Mouse (Mus musculus) lung, adult 2 months (tissue): ENCODE measurements around the gene Ttn. TPM values are rescaled to one million over a fixed set of nuclear protein-coding genes. Genes with fewer than 3 reads are reported as not detected.

Experiments used
- DNase-seq: peaks from one replicate; pipeline ENCODE4 v3.0.0; 2022
- H3K4me1 ChIP-seq: fragments of 200-500 bp; 2 replicates; pipeline ENCODE4 v1.6.1; 2011; ENCODE audit warnings: low read length; ENCODE audit not compliant: control insufficient read depth, insufficient read depth
- H3K4me3 ChIP-seq: fragments of 200-500 bp; replicated peaks from 2 replicates; pipeline ENCODE3; 2011; ENCODE audit warnings: low read depth, mild to moderate bottlenecking, control low read depth, low read length; ENCODE audit errors: extremely low read depth
- CTCF ChIP-seq: fragments of 200-500 bp; IDR thresholded peaks from 2 replicates; pipeline ENCODE4 v1.5.1; 2011; ENCODE audit warnings: mild to moderate bottlenecking, low read length, control low read depth; ENCODE audit not compliant: insufficient read depth
- POLR2A ChIP-seq: fragments of 200-500 bp; IDR thresholded peaks from 2 replicates; pipeline ENCODE4 v1.6.1; 2011; ENCODE audit warnings: low read depth, mild to moderate bottlenecking, control low read depth, low read length, borderline replicate concordance; ENCODE audit errors: extremely low read depth
- WGBS: fragments of 180-500 bp; shearing (Covaris S2); methylation state at CpG from one replicate; pipeline ENCODE4 v1.1.7; 2018; 5-methylcytosine and 5-hydroxymethylcytosine counted together
- polyA plus RNA-seq: library from polyadenylated mRNA; depleted of rRNA; stranded (reverse); fragments of >200 nt; gene quantifications from 2 replicates; pipeline ENCODE4 v1.2.3, GENCODE M21; 2012

Ttn gene
- polyA plus RNA-seq, 1 experiment: 6.3 TPM

- DNase-seq: peak; percentile 81
- WGBS: 4% methylated on average over 52 of the region's 52 CpGs
- TF ChIP-seq CTCF (no peak), POLR2A (peak; percentile 60; the same call in 1 of the 2 replicates)
- peak within 1 kb of the TSS; percentile 69 for H3K4me3 ChIP-seq
- peaks cover 13% of the 10 kb centered on the region; the same call in 1 of the 2 replicates for H3K4me1 ChIP-seq
Observed at GRCm38 (mm10) chr2:76674725-76675427, 307.5 kb downstream of the Ttn start, which contains the start of gene Plekha3. TSS of gene Plekha3 (plus strand) at chr2:76675281.

- peaks cover 11% of the 10 kb centered on the region; the same call in 1 of the 2 replicates for H3K4me1 ChIP-seq
- H3K4me3 ChIP-seq: no peak overlapping the region
- WGBS: 45% methylated on average over 7 of the region's 7 CpGs
- peak; percentile 20 for DNase-seq
- TF ChIP-seq POLR2A: no peak
- TF ChIP-seq CTCF: 0 out of 2 replicates have a peak, but pooled peaks have one; percentile 27
Observed at GRCm38 (mm10) chr2:76673472-76674081, 308.8 kb downstream of the Ttn start.

- Histone ChIP-seq H3K4me1 (peaks cover 11% of the 10 kb centered on the region; the same call in 1 of the 2 replicates), H3K4me3 (peak within 1 kb of the TSS; percentile 80)
- WGBS: under 1% methylated on average over 17 of the region's 17 CpGs
- peak; percentile 88 for DNase-seq
- TF ChIP-seq CTCF (no peak), POLR2A (peak; percentile 87; the same call in 1 of the 2 replicates)
Observed at GRCm38 (mm10) chr2:76672966-76673392, 309.4 kb downstream of the Ttn start, which contains the start of gene Fkbp7. TSS of gene Fkbp7 (minus strand) at chr2:76673116.

GRCm38 (mm10) chr2:76672134-76672745 is 310.1 kb downstream of the Ttn start:
- no peak for DNase-seq
- WGBS: 1% methylated on average over 9 of the region's 9 CpGs
- TF ChIP-seq POLR2A (no peak), CTCF (no peak)
- H3K4me3 ChIP-seq: peak overlapping the region; percentile 80
- peaks cover 11% of the 10 kb centered on the region; the same call in 1 of the 2 replicates for H3K4me1 ChIP-seq

GRCm38 (mm10) chr2:76671641-76672040 is 310.7 kb downstream of the Ttn start:
- Histone ChIP-seq H3K4me1 (peaks cover 8% of the 10 kb centered on the region; the same call in 1 of the 2 replicates), H3K4me3 (peak overlapping the region; percentile 80)
- no peak for TF ChIP-seq POLR2A
- no peak for TF ChIP-seq CTCF
- no peak for DNase-seq
- 66% methylated on average over 6 of the region's 6 CpGs for WGBS

GRCm38 (mm10) chr2:76667200-76667599 is 315.1 kb downstream of the Ttn start:
- 45% methylated on average over 5 of the region's 5 CpGs for whole genome bisulfite sequencing
- Histone ChIP-seq H3K4me1 (no peaks in the 10 kb centered on the region), H3K4me3 (no peak overlapping the region)
- no peak for TF ChIP-seq POLR2A
- TF ChIP-seq CTCF: no peak
- no peak for DNase-seq

- DNase-seq: no peak
- 95% methylated on average over 7 of the region's 7 CpGs for WGBS
- TF ChIP-seq POLR2A (no peak), CTCF (no peak)
- H3K4me1 ChIP-seq: no peaks in the 10 kb centered on the region
- no peak overlapping the region for H3K4me3 ChIP-seq
Observed at GRCm38 (mm10) chr2:76665531-76665930, 316.8 kb downstream of the Ttn start.

- WGBS: 56% methylated on average over 6 of the region's 8 CpGs
- Histone ChIP-seq H3K4me1 (no peaks in the 10 kb centered on the region), H3K4me3 (no peak overlapping the region)
- TF ChIP-seq CTCF (no peak), POLR2A (no peak)
- no peak for DNase-seq
Observed at GRCm38 (mm10) chr2:76659419-76659818, 322.9 kb downstream of the Ttn start.

- no peaks in the 10 kb centered on the region for H3K4me1 ChIP-seq
- TF ChIP-seq POLR2A (no peak), CTCF (no peak)
- WGBS: 68% methylated on average over 13 of the region's 13 CpGs
- DNase-seq: no peak
- no peak overlapping the region for H3K4me3 ChIP-seq
Observed at GRCm38 (mm10) chr2:76658551-76658950, 323.8 kb downstream of the Ttn start.

- WGBS: 12% methylated on average over 1 of the region's 1 CpGs
- Histone ChIP-seq H3K4me3 (no peak overlapping the region), H3K4me1 (no peaks in the 10 kb centered on the region)
- no peak for DNase-seq
- TF ChIP-seq POLR2A: no peak
- TF ChIP-seq CTCF: peak; percentile 40; the same call in 1 of the 2 replicates
Observed at GRCm38 (mm10) chr2:76655982-76656381, 326.4 kb downstream of the Ttn start.
